Mouse (Mus musculus) liver, embryonic 14 days (tissue): Measurements from ENCODE around the gene Krt9. TPM values are rescaled to one million over a fixed set of nuclear protein-coding genes. Genes with fewer than 3 reads are reported as not detected.

Source experiments
- polyA plus RNA-seq: library from polyadenylated mRNA; depleted of rRNA; stranded (reverse); fragments of >200 nt; gene quantifications from 2 replicates; pipeline ENCODE4 v1.2.3, GENCODE M21; 2012; rRNA removed

Krt9 gene
- not detected in 2 replicates for polyA plus RNA-seq

DNA sequence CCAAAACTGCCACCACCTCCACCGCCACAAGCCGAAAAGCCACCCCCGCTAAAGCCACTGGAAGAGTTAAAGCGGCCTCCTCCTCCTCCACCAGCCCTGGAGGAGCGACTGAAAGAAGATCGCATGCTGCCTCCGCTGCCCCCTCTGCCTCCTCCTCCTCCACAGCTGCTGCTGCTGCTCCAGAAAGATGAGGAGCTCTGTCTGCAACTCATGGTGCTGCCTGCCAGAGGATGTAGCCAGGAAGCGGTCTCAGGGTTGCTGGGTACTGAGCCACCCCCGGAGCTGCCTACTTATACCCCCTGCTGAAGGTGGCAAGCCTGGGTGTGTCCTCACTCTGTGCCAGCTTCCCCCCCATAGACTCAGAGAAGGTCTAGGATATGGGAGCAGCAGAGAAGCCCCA, at the start of gene Krt9:
Gene Krt9, minus strand, starts transcription at position 255 of the 400 bp plus-strand sequence.

DNA sequence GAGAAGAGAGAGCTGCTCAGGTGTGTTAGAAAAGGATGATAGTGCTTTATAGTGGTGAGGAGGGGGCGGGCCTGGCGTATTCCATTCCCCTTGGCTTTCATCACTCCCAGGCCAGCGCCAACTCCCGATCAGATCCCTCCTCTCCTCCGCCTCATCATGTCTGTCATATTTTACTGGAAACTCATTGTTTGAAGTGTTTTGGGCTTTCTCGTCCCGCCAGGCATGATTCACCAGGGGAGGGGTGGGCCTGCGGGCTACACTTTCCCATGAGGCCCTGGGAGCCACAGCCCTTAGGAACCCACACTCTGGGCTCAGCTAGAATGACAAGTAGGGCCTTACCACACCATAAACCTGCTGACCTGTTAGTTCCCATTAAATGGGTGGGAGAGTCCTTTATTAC, 14.5 kb upstream of the Krt9 start, which contains the start of gene Krt14:
Gene Krt14, minus strand, starts transcription at position 51 of the 400 bp plus-strand sequence.

DNA sequence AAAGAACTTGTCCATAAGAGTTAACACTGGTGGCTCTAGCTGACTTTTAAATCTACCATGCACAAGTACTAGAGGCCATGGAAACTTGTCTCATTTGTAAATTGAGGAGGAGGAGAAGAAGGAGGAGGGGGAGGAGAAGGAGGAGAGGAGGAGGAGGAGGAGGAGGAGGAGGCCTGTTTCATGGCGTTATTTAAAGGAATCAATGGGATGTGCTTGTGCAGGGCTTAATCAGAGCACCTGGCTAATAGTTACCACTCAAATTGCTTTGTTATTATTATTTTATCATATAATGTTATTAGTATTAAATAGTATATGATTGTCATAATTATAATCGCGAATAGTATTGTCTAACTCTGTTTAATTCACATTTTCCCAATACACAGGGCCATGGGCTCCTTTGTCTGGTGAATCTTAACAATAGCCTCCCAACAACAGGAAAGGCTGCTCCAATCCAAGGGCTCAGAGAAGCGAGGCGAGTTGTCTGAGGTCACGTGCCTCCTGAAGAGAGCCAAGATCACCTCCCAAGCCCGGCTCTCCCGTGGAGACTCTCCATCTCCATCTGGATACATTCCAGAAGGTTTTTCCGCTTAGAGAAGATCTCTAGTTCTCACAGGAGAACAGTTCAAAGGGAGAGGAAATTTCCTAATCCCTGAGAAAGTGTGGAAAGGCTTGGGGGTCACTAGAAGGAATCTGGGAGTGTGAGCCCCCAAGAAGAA, 44.3 kb downstream of the Krt9 start, which contains the start of gene Krt19:
Gene Krt19, minus strand, starts transcription at position 51 of the 716 bp plus-strand sequence.

Other genes with a start within 250 kb of the Krt9 start
- not detected in 2 replicates for gene Krtap9-5, start 244.8 kb downstream of the Krt9 start, polyA plus RNA-seq
- gene Krtap29-1, start 214.2 kb downstream of the Krt9 start, polyA plus RNA-seq, result not detected in 2 replicates
- not detected in 2 replicates for gene Krtap16-1, start 206.6 kb downstream of the Krt9 start, polyA plus RNA-seq
- not detected in 2 replicates for gene Krtap17-1, start 199.3 kb downstream of the Krt9 start, polyA plus RNA-seq
- not detected in 2 replicates for gene Krt33a, start 177.0 kb downstream of the Krt9 start, polyA plus RNA-seq
- gene Krt33b, start 163.4 kb downstream of the Krt9 start, polyA plus RNA-seq, result not detected in 2 replicates
- gene Krt34, start 151.7 kb downstream of the Krt9 start, polyA plus RNA-seq, result not detected in 2 replicates
- gene Krt31, start 142.7 kb downstream of the Krt9 start, polyA plus RNA-seq, result not detected in 2 replicates
- gene Krt32, start 105.0 kb downstream of the Krt9 start, polyA plus RNA-seq, result not detected in 2 replicates
- gene Krt35, start 97.0 kb downstream of the Krt9 start, polyA plus RNA-seq, result not detected in 2 replicates
- gene Krt36, start 87.6 kb downstream of the Krt9 start, polyA plus RNA-seq, result not detected in 2 replicates
- 0.03 TPM in 1 of 2 replicates, not detected in the other for gene Krt13, start 71.7 kb downstream of the Krt9 start, polyA plus RNA-seq
- gene Krt15, start 57.3 kb downstream of the Krt9 start, polyA plus RNA-seq, result 0.07 and 0.50 TPM in 2 replicates
- gene Krt19, start 44.6 kb downstream of the Krt9 start, polyA plus RNA-seq, result 1.4 and 4.5 TPM in 2 replicates
- 0.17 and 0.45 TPM in 2 replicates for gene Krt14, start 14.3 kb upstream of the Krt9 start, polyA plus RNA-seq
- not detected in 2 replicates for gene Krt16, start 55.7 kb upstream of the Krt9 start, polyA plus RNA-seq
- gene Krt17, start 67.8 kb upstream of the Krt9 start, polyA plus RNA-seq, result 0.05 and 0.21 TPM in 2 replicates
- gene Krt42, start 76.6 kb upstream of the Krt9 start, polyA plus RNA-seq, result not detected in 2 replicates
- 227 and 233 TPM in 2 replicates for gene Eif1, start 126.6 kb upstream of the Krt9 start, polyA plus RNA-seq
- not detected in 2 replicates for gene Gast, start 141.2 kb upstream of the Krt9 start, polyA plus RNA-seq
- gene Hap1, start 162.9 kb upstream of the Krt9 start, polyA plus RNA-seq, result 0.32 and 0.38 TPM in 2 replicates
- 7.5 and 8.3 TPM in 2 replicates for gene Jup, start 204.5 kb upstream of the Krt9 start, polyA plus RNA-seq
- gene P3h4, start 221.6 kb upstream of the Krt9 start, polyA plus RNA-seq, result 2.7 and 3.2 TPM in 2 replicates
- 4.4 and 6.1 TPM in 2 replicates for gene Fkbp10, start 222.5 kb upstream of the Krt9 start, polyA plus RNA-seq
- gene Nt5c3b, start 248.6 kb upstream of the Krt9 start, polyA plus RNA-seq, result 12.3 and 13.1 TPM in 2 replicates
- gene Klhl10, start 248.7 kb upstream of the Krt9 start, polyA plus RNA-seq, result 0.09 and 0.14 TPM in 2 replicates